Mouse (Mus musculus) hindbrain, embryonic 15.5 days (tissue): ENCODE results near the gene Krtap7-1. TPM values are rescaled to one million over a fixed set of nuclear protein-coding genes. Genes with fewer than 3 reads are reported as not detected.

Experiments used
- ATAC-seq: fragments of 200-750 bp; cut with Nextera tagmentation; 2 replicates; pipeline ENCODE4 v1.8.0; 2017; ENCODE audit warnings: low read depth, moderate number of reproducible peaks, moderate TSS enrichment; ENCODE audit not compliant: low FRiP score
- H3K27ac ChIP-seq: fragments of 300-500 bp; sonication (generic); replicated peaks from 2 replicates; pipeline ENCODE4 v1.5.1; 2015; ENCODE audit warnings: mild to moderate bottlenecking, inconsistent platforms
- H3K27me3 ChIP-seq: fragments of 300-500 bp; sonication (generic); 2 replicates; pipeline ENCODE4 v1.6.1; 2015; ENCODE audit warnings: control low read depth, inconsistent platforms
- H3K36me3 ChIP-seq: fragments of 300-500 bp; sonication (generic); 2 replicates; pipeline ENCODE4 v1.6.1; 2015; ENCODE audit warnings: control low read depth, inconsistent platforms
- H3K4me1 ChIP-seq: fragments of 300-500 bp; sonication (generic); replicated peaks from 2 replicates; pipeline ENCODE4 v1.6.1; 2015; ENCODE audit warnings: control low read depth, inconsistent platforms
- H3K4me2 ChIP-seq: fragments of 300-500 bp; sonication (generic); 2 replicates; pipeline ENCODE4 v1.6.1; 2015; ENCODE audit warnings: moderate library complexity, mild to moderate bottlenecking, inconsistent platforms
- H3K4me3 ChIP-seq: fragments of 300-500 bp; sonication (generic); 2 replicates; pipeline ENCODE4 v1.5.1; 2015; ENCODE audit warnings: mild to moderate bottlenecking, inconsistent platforms
- H3K9ac ChIP-seq: fragments of 300-500 bp; sonication (generic); 2 replicates; pipeline ENCODE4 v1.6.1; 2015; ENCODE audit warnings: inconsistent platforms
- H3K9me3 ChIP-seq: fragments of 300-500 bp; sonication (generic); 2 replicates; pipeline ENCODE4 v1.6.1; 2016; ENCODE audit warnings: control low read depth, inconsistent platforms
- WGBS: fragments of 180-500 bp; shearing (Covaris S2); methylation state at CpG from one replicate; pipeline ENCODE4 v1.1.7; 2015; 5-methylcytosine and 5-hydroxymethylcytosine counted together
- polyA plus RNA-seq: library from polyadenylated mRNA; unstranded; fragments of >200 nt; fragmentation: Nextera tagmentation; extraction: Ambion mirVana; gene quantifications from 2 replicates; pipeline ENCODE4 v1.2.1, GENCODE M21; 2015

Gene Krtap7-1
- not detected in 2 replicates for polyA plus RNA-seq

DNA sequence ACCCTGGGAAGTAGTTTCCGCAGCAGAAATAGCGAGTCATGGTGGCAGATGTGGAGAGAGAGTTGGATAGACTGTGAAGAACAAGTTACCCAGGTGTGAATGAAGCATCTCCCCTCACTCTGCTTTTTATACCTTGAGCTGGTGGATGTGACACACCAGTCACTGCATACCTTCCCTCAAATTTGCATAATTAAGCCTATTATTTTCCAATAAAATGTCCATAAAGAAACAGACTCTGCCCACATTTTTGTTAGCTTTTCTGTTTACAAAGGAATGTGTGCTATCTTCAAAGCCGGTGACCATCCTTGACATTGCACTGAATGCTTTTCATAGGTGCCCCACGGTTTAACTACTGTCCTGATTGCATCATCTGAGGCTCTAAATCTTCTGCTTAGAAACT lies at the start of gene Krtap7-1:
Krtap7-1 (minus strand) TSS at position 101 of the 400 bp plus-strand sequence.
- Histone ChIP-seq H3K9me3 (no peaks in the 10 kb centered on the region), H3K27me3 (no peaks in the 10 kb centered on the region), H3K4me3 (no peak within 1 kb of the TSS), H3K4me2 (no peak within 1 kb of the TSS), H3K4me1 (no peaks in the 10 kb centered on the region), H3K36me3 (no peaks in the 10 kb centered on the region), H3K27ac (no peak within 1 kb of the TSS), H3K9ac (no peak within 1 kb of the TSS)
- no peak for ATAC-seq
- 93% methylated on average over 4 of the region's 4 CpGs for WGBS

DNA sequence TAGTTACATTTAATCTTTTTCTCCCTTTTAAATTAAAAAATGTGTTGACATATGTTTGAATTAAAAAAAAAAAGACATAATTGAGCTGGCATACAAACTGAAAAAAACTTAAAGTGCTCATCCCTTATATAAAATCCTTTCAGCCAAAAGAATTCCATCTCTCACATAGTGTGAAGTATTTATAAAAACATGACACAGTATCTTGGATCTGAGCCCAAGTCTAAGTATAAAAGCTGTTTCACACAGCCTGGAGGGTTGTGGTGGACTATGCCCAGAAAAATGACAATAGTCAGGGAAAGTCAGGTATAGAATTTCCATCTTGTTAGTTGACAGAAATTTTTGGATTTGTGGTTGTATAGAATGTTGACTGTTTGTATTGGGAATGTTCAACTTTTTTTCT lies 42.2 kb upstream of the Krtap7-1 start:
- no peak overlapping the region for H3K4me3 ChIP-seq
- H3K9me3 ChIP-seq: no peaks in the 10 kb centered on the region
- ATAC-seq: no peak
- no peak overlapping the region for H3K27ac ChIP-seq
- no peaks in the 10 kb centered on the region for H3K27me3 ChIP-seq
- H3K4me1 ChIP-seq: no peaks in the 10 kb centered on the region
- no peaks in the 10 kb centered on the region for H3K36me3 ChIP-seq
- H3K4me2 ChIP-seq: no peak overlapping the region
- no peak overlapping the region for H3K9ac ChIP-seq

DNA sequence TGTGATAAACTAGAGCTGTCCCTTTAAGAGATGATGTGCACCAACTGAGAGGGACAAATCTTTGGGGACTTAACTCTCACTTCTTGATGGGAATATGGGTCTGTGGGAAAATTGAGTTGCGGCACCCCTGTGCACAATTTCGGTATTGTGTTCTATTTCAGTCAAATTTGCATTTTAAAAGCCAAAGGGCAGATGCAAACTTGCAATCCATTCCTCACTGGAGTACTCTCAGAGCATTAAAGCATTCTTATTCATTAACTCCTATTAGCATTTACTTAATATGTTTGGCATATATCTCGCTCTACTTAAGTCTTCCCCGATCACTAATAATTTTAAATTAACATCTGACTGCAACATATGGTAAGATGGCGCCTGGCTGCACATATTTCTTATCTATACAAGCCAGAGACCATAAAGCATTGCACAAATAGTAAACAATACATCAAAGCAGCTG lies 29.9 kb upstream of the Krtap7-1 start:
- Histone ChIP-seq H3K27me3 (no peaks in the 10 kb centered on the region), H3K27ac (no peak overlapping the region), H3K4me1 (0 out of 2 replicates have a peak, but pooled peaks cover 3% of the 10 kb centered on the region), H3K36me3 (no peaks in the 10 kb centered on the region), H3K4me3 (no peak overlapping the region), H3K9me3 (no peaks in the 10 kb centered on the region), H3K9ac (no peak overlapping the region), H3K4me2 (no peak overlapping the region)
- 0 out of 2 replicates have a peak, but pooled peaks have one; percentile 27 for ATAC-seq
- 27% methylated on average over 5 of the region's 5 CpGs for WGBS

DNA sequence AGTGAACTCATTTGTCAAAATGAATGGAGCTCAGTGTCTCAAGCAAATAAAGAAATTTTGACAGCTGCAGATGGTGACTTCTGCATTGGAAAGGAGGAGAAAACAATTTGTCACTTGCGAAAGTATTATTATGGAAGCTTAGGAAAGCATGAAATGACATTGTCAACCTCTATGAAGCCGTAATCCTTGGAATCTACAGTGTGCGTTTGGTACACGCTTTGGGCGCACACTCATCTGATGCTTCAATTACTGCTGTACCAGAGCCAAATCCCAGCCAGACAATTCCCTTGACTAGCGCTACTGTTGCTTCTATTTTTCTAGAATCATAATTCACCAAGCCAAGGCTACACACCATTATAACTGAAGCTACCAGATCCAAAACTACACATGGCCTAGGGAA lies 29.2 kb upstream of the Krtap7-1 start:
- no peaks in the 10 kb centered on the region for H3K27me3 ChIP-seq
- H3K4me1 ChIP-seq: 0 out of 2 replicates have a peak, but pooled peaks cover 3% of the 10 kb centered on the region
- H3K27ac ChIP-seq: no peak overlapping the region
- H3K36me3 ChIP-seq: no peaks in the 10 kb centered on the region
- ATAC-seq: no peak
- 63% methylated on average over 6 of the region's 6 CpGs for WGBS
- no peak overlapping the region for H3K4me2 ChIP-seq
- no peak overlapping the region for H3K9ac ChIP-seq
- H3K9me3 ChIP-seq: no peaks in the 10 kb centered on the region
- H3K4me3 ChIP-seq: no peak overlapping the region

DNA sequence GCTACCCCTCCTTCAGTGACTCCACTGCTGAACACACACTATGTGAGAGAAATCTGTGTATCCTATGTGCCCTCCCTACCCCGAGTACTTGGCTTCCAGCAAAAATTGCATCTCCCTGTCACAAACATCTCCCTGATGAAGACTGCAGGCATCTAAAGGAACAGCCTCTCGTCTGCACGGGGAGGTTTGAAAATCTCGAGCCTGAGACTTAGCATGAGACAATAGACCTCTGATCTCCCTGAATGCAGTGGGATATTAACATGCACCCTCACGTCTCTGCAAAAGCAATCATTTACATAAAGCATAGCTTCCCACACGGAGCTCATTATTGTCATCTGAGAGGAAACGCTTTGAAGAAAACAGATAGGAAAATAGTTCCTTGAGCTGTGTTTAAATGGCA lies 22.4 kb upstream of the Krtap7-1 start:
- 13% methylated on average over 7 of the region's 7 CpGs for WGBS
- Histone ChIP-seq H3K4me1 (peaks cover 21% of the 10 kb centered on the region), H3K36me3 (no peaks in the 10 kb centered on the region), H3K4me3 (no peak overlapping the region), H3K4me2 (0 out of 2 replicates have a peak overlapping the region, but pooled peaks have one; percentile 0), H3K9me3 (no peaks in the 10 kb centered on the region), H3K27me3 (no peaks in the 10 kb centered on the region), H3K27ac (peak overlapping the region; percentile 70), H3K9ac (no peak overlapping the region)
- peak; percentile 77 for ATAC-seq

DNA sequence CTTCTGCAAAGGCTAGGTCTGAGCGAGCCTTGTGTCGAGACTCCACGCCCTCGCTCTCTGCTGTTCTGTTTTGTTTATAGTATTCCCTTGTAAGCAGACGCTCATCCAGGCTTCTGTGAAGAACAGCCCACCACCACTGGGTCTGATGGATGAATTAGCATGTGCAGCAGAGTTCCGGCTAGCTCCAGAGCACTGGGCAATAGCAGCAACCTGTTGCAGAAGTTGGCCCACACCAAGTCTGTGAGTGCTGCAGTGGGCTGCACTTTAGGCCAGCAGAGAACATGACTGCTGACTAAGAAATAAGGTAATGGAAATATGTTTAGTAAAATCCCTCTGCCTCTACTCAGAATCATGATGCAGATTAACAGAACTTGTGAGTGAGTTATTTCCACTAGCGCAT lies 21.7 kb upstream of the Krtap7-1 start:
- ATAC-seq: peak; percentile 39; the same call in 1 of the 2 replicates
- H3K9ac ChIP-seq: no peak overlapping the region
- H3K4me1 ChIP-seq: peaks cover 21% of the 10 kb centered on the region
- H3K9me3 ChIP-seq: no peaks in the 10 kb centered on the region
- no peaks in the 10 kb centered on the region for H3K36me3 ChIP-seq
- H3K4me3 ChIP-seq: no peak overlapping the region
- H3K27ac ChIP-seq: peak overlapping the region; percentile 70
- H3K27me3 ChIP-seq: no peaks in the 10 kb centered on the region
- H3K4me2 ChIP-seq: no peak overlapping the region
- WGBS: 45% methylated on average over 7 of the region's 7 CpGs

DNA sequence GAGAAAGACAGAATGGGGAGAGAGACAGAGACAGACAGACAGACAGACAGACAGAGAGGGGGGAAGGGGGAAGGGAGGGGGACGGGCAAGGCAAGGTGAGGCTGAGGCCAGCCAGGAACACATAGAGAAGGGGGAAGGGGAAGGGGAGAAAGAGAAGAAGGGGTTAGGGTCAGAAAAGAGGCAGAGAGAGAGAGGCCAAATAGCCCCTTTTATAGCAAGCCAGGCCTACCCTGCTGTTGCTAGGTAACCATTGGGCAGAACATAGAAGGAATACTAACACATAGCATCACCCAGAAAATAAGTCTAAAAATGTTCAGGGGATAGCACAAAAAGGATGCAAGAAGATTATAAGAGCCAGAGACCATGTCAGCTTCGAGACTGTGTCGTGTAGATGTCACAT lies 20.3 kb upstream of the Krtap7-1 start:
- H3K4me3 ChIP-seq: no peak overlapping the region
- peaks cover 21% of the 10 kb centered on the region for H3K4me1 ChIP-seq
- H3K9ac ChIP-seq: no peak overlapping the region
- 0 out of 2 replicates have a peak overlapping the region, but pooled peaks have one; percentile 38 for H3K27ac ChIP-seq
- WGBS: 38% methylated on average over 3 of the region's 3 CpGs
- peak; percentile 74 for ATAC-seq
- H3K36me3 ChIP-seq: no peaks in the 10 kb centered on the region
- H3K9me3 ChIP-seq: no peaks in the 10 kb centered on the region
- H3K4me2 ChIP-seq: no peak overlapping the region
- no peaks in the 10 kb centered on the region for H3K27me3 ChIP-seq

DNA sequence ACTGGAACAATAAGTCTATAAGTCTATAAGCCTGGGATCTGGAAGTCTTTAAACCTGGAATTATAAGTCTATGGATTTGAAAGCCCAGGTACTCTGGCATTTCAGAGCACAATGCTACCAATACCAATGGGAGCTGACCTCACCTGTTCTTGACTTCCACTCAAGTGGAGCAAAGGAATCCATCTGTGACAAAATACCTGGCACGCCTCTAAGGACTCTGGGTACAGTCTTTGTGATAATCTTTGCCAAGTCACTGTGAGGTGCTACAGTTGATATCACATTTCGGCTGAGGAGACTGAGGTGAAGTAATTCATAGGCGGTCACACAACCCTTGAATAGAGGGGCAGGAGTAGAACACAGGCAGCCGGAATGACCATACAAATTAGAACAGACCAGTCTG lies 12.9 kb upstream of the Krtap7-1 start:
- no peak overlapping the region for H3K9ac ChIP-seq
- no peaks in the 10 kb centered on the region for H3K36me3 ChIP-seq
- H3K9me3 ChIP-seq: no peaks in the 10 kb centered on the region
- no peak overlapping the region for H3K4me2 ChIP-seq
- H3K4me1 ChIP-seq: no peaks in the 10 kb centered on the region
- WGBS: 93% methylated on average over 4 of the region's 4 CpGs
- no peak for ATAC-seq
- no peaks in the 10 kb centered on the region for H3K27me3 ChIP-seq
- no peak overlapping the region for H3K4me3 ChIP-seq
- H3K27ac ChIP-seq: no peak overlapping the region

DNA sequence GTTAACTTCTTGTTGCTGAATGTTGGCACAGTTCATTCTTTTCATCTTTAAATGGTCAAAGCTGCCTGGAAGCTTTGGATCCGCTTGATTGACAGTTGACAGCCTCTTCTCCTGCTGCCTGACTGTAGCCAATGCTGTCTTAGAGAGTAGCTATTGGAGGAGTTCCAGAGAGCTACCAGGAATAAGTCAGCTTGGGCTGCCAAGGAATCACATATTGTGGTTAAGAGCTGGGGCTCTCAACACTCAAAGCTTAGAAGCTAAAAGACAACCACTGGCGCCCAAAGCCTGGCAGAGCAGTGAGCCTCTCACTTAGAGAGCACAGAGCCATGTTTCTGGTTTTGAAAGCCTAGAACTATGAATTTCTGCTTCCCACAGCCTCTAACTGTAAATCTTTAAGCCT lies 12.4 kb upstream of the Krtap7-1 start:
- H3K4me3 ChIP-seq: no peak overlapping the region
- WGBS: 90% methylated on average over 2 of the region's 2 CpGs

DNA sequence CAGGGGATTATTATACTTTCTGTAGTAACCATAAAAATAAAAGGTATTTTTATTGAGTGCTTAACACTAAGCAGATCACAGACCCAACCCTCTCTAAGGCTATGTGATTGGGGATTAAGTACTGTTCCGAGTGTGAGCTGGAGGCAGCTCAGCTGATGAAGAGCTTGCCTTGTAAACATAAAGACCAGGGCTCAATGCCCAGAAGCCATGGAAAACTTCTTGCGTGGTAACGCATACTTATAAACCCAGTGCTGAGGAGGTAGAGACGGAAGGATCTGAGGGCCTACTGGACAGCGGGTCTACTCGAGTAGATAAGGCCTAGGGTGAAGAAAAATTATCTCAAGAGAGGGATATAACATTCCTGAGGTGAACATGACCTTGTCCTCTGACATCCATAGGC lies 12.0 kb upstream of the Krtap7-1 start:
- peak; percentile 51; the same call in 1 of the 2 replicates for ATAC-seq
- H3K9ac ChIP-seq: no peak overlapping the region
- H3K4me2 ChIP-seq: no peak overlapping the region
- no peaks in the 10 kb centered on the region for H3K9me3 ChIP-seq
- H3K4me1 ChIP-seq: no peaks in the 10 kb centered on the region
- H3K27ac ChIP-seq: no peak overlapping the region
- no peaks in the 10 kb centered on the region for H3K27me3 ChIP-seq
- no peak overlapping the region for H3K4me3 ChIP-seq
- no peaks in the 10 kb centered on the region for H3K36me3 ChIP-seq
- 78% methylated on average over 6 of the region's 6 CpGs for WGBS

More for the DNA sequence above, 12.4 kb upstream of the Krtap7-1 start:
- H3K4me2 ChIP-seq: no peak overlapping the region
- H3K4me1 ChIP-seq: no peaks in the 10 kb centered on the region
- no peak overlapping the region for H3K9ac ChIP-seq
- no peak overlapping the region for H3K27ac ChIP-seq
- H3K36me3 ChIP-seq: no peaks in the 10 kb centered on the region
- ATAC-seq: no peak
- no peaks in the 10 kb centered on the region for H3K27me3 ChIP-seq
- H3K9me3 ChIP-seq: no peaks in the 10 kb centered on the region

DNA sequence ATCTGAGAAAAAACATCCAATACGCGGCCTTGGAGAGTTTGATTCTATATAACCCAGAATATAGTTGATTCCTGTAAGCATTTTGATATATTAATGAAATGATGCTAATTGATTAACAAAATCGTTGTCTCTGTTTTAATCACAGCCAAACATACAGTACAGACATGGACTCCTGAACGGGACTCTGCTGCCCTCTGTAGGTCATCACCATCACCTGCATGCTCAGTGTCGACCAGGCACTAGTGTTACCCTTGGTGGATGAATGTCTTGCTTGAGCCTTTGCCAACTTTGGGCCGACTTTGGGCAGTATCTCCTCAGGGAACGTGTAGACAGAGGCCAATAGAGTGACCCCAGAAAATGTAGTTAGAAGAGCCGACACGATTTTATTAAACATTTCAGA lies 9.5 kb upstream of the Krtap7-1 start:
- Histone ChIP-seq H3K9ac (no peak overlapping the region), H3K36me3 (no peaks in the 10 kb centered on the region), H3K4me2 (no peak overlapping the region), H3K27ac (no peak overlapping the region), H3K27me3 (no peaks in the 10 kb centered on the region), H3K4me3 (no peak overlapping the region), H3K9me3 (no peaks in the 10 kb centered on the region), H3K4me1 (no peaks in the 10 kb centered on the region)
- WGBS: 62% methylated on average over 9 of the region's 9 CpGs
- no peak for ATAC-seq

DNA sequence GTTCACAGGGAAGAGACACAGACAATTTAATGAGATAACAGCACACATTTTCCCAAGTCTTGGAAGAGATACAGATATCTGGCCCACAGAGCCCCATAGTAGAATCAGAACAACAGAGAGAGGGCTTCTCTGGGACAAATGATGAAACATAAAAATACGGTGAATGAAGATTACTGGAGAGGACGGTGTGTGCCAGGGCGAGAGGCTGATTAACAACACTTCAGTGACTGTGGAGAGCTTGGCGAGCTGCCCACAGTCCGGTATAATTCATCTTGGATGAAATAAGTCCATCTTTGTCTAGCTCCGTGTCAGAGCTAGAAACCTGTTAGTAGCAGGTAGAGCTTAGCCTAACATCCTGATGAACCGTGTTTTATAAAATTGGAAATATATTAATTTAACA lies 5.3 kb upstream of the Krtap7-1 start:
- no peak for ATAC-seq
- no peaks in the 10 kb centered on the region for H3K9me3 ChIP-seq
- H3K4me3 ChIP-seq: no peak overlapping the region
- 51% methylated on average over 7 of the region's 7 CpGs for WGBS
- H3K27me3 ChIP-seq: no peaks in the 10 kb centered on the region
- no peak overlapping the region for H3K9ac ChIP-seq
- H3K4me2 ChIP-seq: no peak overlapping the region
- H3K36me3 ChIP-seq: no peaks in the 10 kb centered on the region
- H3K4me1 ChIP-seq: no peaks in the 10 kb centered on the region
- no peak overlapping the region for H3K27ac ChIP-seq

DNA sequence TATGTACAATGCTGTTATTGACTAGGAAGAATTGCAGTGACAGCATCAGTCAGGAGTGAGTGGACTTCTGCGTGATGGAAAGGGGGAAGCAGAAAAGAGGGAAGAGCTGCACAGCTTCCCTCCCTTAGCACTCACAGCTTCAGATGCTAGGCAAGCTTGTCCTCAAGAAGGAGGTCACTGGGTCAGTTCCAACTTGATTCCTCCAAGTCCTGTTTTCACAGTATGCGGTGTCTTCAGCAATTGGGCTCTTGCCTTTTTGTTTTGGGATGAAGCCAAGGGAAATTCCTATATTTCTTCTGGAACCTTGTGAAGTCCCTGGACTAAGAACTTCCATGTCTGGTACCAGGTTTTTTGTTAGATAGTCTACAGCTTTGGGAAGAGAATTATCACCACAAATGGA lies 4.6 kb downstream of the Krtap7-1 start:
- no peak for ATAC-seq
- 86% methylated on average over 2 of the region's 2 CpGs for WGBS

More for the DNA sequence above, 4.6 kb downstream of the Krtap7-1 start:
- H3K36me3 ChIP-seq: no peaks in the 10 kb centered on the region
- H3K27ac ChIP-seq: no peak overlapping the region
- H3K9ac ChIP-seq: no peak overlapping the region
- no peak overlapping the region for H3K4me3 ChIP-seq
- H3K27me3 ChIP-seq: no peaks in the 10 kb centered on the region
- no peaks in the 10 kb centered on the region for H3K4me1 ChIP-seq
- H3K4me2 ChIP-seq: no peak overlapping the region
- no peaks in the 10 kb centered on the region for H3K9me3 ChIP-seq
